Mouse (Mus musculus) frontal cortex, postnatal 25 days (tissue): ENCODE data around the gene Bri3bp.
"Not testable (repeated sequence)": the region's sequence is repeated elsewhere in the genome, so short reads cannot be mapped to it uniquely, and the experiment has no call there.

Experiments
- DNase-seq, 2 experiments: peaks; one replicate each; pipeline ENCODE4 v3.0.0; 2022; ENCODE audit warnings: low spot score in 2 of 2

The Bri3bp gene

DNA sequence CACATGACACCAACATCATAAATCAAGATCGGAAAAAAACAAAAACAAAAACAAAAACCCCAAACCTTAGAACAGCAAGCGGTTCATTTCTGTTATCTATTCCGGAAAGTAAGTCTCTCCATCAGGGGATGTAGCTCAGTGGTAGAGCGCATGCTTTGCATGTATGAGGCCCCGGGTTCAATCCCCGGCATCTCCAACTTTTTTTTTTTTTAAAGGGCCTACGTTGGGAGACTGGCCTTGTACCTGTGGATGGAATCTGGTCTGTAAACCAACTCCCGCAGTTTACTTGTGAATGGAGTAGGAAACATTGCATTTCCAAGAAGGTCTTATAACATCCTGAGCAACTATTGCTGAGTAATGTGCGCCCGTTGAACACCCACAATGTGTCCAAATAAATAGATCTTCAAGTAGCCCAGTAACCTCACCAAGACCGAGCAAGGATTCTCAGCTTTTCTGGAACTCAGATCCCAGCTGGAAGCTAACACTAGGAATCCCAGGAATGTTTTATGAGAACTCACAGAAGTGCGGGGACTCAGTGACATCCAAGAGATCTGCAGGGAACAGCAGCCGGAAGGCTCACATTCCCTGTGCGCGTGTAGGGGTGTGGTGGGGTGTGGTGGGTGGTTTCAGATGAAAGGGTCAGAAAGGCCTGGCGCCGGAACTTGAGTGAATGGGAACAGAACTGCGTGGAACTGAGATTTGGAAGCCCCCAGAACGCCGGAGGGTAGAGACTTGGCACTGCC, 31.8 kb upstream of the Bri3bp start:
- DNase-seq: peak in 1 of 2 experiments; percentile 53

DNA sequence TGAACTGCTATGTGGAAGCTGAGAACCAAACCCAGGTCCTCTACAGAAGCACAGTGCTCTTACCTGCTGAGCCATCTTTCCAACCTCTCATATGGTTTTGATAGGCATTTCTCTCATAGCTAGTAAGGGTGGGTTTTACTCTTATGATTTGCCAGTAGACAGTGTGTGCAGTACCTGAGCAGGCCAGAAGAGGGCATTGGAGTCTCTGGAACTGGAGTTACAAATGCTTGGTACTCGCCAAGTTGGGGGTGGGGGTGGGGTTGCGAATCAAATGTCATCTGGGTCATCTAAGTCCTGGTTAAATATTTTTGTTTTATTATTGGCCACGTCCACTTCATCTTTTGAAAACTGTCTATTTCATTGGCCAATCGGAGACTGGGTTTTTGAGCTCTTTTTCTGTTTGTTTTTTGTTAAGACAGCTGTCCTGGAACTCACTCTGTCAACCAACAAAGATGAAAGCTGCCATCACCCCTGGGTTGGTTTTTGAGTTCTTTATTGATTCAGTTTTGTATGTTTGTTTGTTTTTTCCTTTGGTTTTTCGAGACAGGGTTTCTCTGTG, 29.3 kb upstream of the Bri3bp start:
- DNase-seq: peak; percentile 51 to 67

DNA sequence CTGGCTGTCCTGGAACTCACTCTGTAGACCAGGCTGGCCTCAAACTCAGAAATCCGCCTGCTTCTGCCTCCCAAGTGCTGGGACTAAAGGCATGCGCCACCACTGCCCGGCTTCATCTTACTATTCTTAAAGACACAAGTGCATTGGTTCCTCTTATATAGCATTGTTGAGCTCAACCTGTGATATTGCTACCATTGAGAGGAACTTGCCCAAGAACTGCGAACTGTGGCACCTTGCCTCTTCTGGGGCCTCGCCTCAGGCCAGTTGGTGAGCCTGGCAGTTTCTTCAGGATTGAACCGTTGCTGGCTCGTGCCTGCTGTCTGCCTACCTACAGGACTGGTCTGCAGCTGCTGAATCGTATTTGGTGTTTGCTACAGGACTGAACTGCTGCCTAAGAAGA, 28.8 kb upstream of the Bri3bp start:
- DNase-seq: not testable (repeated sequence)

DNA sequence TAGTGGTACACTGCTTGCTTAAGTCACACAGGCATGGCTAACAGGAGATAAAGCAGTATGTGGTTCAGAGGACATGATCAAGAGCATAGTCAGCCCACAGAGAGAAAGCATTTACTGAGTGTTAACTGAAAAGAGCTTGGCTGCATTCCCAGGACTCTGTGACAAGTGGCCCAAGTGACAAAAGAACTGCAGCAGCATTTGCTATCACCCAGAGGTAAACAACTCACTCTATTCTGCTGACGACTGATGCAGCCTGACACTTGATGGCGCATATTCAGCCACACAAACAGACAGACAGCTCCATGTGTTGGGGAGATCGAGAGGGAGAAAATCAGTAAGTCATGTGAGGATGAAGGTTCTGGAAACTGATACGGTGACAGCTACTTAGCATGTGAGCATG, 27.6 kb upstream of the Bri3bp start:
- no peak for DNase-seq

DNA sequence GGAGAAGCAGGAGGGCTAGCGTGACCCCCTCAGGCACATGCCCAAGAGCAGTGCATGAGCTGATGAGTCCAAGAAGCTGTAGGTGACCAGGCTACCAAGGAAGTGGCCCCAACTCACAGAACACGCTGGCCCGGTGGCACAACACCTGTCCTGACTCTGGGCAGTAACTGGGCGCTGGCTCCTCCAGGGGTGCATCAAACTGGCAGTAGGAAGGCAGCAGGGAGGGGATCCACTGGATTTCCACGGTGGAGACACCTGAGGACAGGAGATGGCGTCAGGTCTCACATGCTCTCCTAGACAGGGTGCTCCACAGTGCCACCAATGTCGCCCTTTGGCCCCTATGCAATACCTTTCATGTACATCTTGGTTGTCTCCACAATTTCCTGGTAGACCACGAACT, 25.2 kb upstream of the Bri3bp start:
- DNase-seq: no peak

- DNase-seq: no peak
Observed at GRCm38 (mm10) chr5:125418636-125419035, 22.7 kb upstream of the Bri3bp start.

- DNase-seq: no peak
Observed at GRCm38 (mm10) chr5:125419124-125419523, 22.2 kb upstream of the Bri3bp start.

GRCm38 (mm10) chr5:125425698-125426276, 15.6 kb upstream of the Bri3bp start:
- DNase-seq: no peak

- no peak for DNase-seq
Observed at GRCm38 (mm10) chr5:125426343-125426742, 15.0 kb upstream of the Bri3bp start.

GRCm38 (mm10) chr5:125432324-125432723, 9.0 kb upstream of the Bri3bp start:
- DNase-seq: not testable (repeated sequence)

- DNase-seq: peak; percentile 75 to 86
Observed at GRCm38 (mm10) chr5:125433793-125434337, 7.5 kb upstream of the Bri3bp start, which contains the start of gene Dhx37. Dhx37 (minus strand) TSS chr5:125434121.

DNA sequence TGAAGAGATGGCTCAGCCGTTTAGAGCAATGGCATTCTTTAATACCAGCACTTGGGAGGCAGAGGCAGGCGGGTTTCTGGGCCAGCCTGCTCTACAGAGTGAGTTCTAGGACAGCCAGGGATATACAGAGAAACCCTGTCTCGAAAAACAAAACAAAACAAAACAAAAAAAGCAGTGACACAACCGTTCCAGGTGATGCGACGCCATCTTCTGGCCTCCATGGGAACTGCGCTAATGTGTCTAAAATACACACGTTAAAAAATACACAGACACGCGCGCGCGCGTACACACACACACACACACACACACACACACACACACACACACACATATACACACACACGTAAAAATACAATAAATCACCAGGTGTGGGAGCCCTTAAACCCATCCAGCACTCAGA, 7.0 kb upstream of the Bri3bp start:
- not testable (repeated sequence) for DNase-seq

- no peak for DNase-seq
Observed at GRCm38 (mm10) chr5:125440583-125441233, 660 bp upstream of the Bri3bp start.

- DNase-seq: no peak
Observed at GRCm38 (mm10) chr5:125442136-125442995, 998 bp downstream of the Bri3bp start.

DNA sequence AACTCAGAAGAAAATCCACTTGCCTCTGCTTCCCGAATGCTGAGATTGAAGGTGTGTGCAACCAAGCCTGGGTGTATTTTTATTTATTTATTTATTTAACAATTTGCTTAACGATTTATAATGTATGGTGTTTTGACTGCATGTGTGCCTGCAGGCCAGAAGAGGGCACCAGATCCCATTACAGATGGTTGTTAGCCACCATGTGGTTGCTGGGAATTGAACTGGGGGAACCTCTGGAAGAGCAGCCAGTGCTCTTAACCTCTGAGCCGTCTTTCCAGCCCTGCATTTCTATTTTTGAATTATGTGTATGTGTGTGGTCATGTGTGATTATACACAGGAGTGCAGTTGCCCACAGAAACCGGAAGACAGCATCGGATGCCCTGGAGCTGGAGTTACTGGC, 2.0 kb downstream of the Bri3bp start:
- no peak for DNase-seq

GRCm38 (mm10) chr5:125443915-125444314, 2.5 kb downstream of the Bri3bp start:
- no peak for DNase-seq

DNA sequence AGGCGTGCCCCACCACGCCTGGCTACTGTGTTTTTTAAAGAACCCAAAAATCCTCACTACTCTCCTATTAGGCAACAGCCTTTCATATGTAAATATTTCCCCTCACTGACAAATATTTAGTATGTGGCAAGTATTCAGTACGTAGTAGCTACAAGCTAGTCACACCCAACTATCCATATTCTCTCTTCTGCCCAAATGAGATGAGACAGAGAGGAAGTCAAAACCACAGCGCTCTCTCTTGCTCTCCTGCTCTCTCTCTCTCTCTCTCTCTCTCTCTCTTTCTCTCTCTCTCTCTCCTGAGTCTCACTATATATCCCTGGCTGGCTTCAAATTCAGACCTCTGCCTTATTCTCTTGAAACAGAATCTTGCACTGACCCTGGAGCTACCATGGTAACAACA, 3.2 kb downstream of the Bri3bp start:
- DNase-seq: no peak

DNA sequence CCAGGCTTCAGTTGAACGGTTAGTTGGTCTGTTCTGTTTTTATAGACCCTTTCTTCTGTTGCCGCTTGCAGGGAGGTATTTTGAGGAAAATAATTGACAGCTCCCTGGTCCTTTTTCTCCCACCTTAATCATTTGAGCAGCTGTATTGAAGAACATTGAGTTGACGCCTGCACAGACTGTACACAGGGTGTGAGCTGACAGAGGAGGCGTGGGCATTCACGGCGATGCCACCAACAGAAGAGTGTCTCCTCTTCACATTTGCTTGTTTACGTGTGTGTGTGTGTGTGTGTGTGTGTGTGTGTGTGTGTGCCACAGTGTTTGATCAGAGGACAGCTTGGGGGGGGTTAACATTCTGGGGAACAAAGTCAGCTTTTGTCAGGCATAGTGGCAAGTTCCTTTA, 5.0 kb downstream of the Bri3bp start:
- DNase-seq: no peak

- DNase-seq: no peak
Observed at GRCm38 (mm10) chr5:125448026-125448425, 6.7 kb downstream of the Bri3bp start.

- no peak for DNase-seq
Observed at GRCm38 (mm10) chr5:125448631-125449030, 7.3 kb downstream of the Bri3bp start.

DNA sequence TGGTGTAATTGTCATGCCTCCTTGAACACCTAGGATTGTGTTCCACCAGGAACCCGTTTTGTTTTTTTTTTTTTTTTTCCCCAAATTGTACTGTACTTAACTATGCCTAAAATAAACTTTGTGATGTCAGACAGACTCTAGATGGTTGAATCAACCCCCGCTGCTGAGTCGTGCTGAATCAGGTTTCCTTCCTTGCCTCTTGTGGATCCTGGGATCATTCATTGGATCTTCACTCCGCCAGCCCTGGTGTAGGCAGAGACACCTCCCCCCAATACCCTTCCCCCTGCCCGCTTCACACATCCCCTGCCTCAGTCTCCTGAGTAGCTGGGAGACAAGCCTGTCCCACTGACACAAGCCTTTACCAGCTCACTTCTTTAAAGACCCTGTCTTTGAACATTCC, 7.9 kb downstream of the Bri3bp start:
- DNase-seq: no peak
